Mouse (Mus musculus): ENCODE results near the gene Scrt2.

The Scrt2 gene

DNA sequence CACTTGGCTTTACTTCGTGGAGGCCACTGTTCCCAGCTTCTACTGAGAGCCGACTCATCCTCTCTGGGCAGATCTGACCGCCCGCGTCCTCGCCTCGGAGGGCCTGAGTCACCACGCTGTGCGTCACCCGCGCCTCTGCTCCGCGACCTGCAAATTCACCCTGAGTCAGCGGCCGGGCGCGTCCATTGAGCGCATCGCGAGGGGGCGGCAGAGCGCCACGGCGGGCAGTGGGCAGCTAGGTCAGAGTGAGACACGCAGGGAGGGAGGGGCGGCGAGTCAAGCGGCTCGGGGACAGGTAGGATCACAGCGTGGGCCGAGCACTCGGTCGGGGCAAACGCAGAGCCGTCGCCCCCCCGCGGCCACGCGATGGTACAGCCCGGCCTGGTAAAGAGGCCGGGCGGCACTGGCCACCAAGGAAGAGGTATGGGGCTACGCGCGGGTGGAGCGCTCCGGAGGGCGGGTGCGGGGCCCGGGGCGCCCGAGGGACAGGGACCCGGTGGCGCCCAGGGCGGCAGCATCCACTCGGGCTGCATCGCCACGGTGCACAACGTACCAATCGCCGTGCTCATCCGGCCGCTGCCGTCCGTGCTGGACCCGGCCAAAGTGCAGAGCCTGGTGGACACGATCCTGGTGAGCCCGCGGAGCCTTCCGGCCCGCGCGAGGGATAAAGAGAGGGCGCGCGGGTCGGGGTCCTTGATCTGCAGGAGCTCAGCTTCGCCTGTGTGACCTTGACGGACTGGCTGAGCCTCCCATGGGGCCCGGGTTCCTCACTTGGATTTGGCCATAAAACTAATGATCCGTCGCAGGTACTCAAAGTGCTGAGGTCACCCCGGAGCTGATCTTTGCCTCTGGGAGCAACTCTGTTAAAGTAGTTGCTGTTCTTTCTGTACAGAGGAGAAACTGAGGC, 24.2 kb downstream of the Scrt2 start, which contains the start of gene Srxn1:
TSS of gene Srxn1 (plus strand) at position 199 of the 907 bp plus-strand sequence.
- DNase-seq (ENCODE audit: low read depth, low spot score), result peak; percentile 95

- peak; percentile 52 for DNase-seq (ENCODE audit: low read depth, low spot score)
These were observed 24.9 kb downstream of the Scrt2 start for GRCm38 (mm10) chr2:152106225-152106595.

- DNase-seq (ENCODE audit: low read depth, low spot score), result no peak
These were observed 25.3 kb downstream of the Scrt2 start for GRCm38 (mm10) chr2:152106597-152106996.

GRCm38 (mm10) chr2:152108702-152109101, 27.4 kb downstream of the Scrt2 start:
- no peak for DNase-seq (ENCODE audit: low read depth, low spot score)

GRCm38 (mm10) chr2:152109386-152109785, 28.1 kb downstream of the Scrt2 start:
- DNase-seq (ENCODE audit: low read depth, low spot score), result no peak

DNA sequence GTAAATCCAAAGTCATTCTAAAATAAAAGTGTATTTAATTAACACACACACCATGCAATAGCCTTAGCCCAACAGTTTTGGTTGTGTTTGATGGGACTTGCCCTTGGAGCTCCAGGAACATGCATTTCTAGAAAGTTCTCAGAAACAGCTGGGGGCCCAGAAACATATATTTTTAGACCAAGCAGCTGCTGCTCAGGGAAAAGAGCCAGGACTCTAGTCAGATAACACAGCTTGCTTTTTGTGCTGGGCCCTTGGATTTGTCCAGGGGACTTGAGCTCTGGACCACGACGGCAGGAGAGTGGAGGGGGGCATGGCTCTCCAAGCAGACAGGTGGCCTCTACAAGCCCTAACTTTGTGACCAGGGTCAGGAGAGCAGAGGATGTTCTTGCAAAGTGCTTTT, 30.0 kb downstream of the Scrt2 start:
- no peak for DNase-seq (ENCODE audit: low read depth, low spot score)

- peak; percentile 92 for DNase-seq (ENCODE audit: low read depth, low spot score)
These were observed 30.6 kb downstream of the Scrt2 start for GRCm38 (mm10) chr2:152111920-152112319.

GRCm38 (mm10) chr2:152112490-152112889, 31.2 kb downstream of the Scrt2 start:
- no peak for DNase-seq (ENCODE audit: low read depth, low spot score)

GRCm38 (mm10) chr2:152112970-152113369, 31.6 kb downstream of the Scrt2 start:
- no peak for DNase-seq (ENCODE audit: low read depth, low spot score)

DNA sequence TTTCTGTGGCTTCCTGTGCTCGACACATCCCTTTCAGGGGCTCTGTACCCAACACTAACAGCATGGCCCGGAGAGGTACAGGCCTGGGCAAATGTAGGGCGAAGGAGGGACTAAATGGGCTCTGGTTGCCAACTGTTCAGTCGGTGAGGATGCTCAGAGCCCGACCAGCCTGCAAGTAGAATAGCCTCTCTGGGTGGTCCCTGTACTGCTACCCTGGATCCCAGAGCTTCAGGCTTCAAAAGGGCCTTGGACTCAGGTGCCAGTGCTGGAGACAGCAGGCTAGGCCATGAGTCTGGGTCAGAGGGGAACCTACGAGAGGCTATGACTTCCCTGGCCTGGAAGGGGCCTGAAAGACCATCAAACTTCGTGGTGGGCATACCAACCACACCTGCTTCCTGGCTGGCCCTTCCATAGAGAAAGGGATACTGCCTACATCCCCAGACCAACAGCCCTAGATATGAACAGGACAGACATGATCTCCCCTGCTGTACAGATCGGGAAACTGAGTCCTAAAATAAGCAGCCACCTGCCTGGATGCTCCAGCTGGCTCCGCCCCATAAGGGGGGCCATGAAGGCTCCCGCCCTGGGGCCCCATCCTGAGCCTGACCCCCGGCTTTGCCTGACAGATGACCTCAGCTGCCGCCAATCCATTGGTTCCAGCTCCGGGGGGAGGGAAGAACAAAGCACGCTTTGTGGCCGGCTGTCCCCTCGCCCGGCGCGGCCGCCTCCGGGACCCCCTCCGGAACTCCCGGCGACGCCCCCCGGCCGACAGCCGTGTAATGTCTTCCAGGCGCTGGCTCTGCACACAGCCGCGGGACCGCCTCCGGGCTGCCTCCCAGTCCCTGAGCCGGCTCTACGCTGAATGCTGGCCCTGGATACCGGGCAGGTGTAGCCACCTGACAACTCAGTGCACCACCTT, 33.0 kb downstream of the Scrt2 start:
- DNase-seq (ENCODE audit: low read depth, low spot score), result no peak

DNA sequence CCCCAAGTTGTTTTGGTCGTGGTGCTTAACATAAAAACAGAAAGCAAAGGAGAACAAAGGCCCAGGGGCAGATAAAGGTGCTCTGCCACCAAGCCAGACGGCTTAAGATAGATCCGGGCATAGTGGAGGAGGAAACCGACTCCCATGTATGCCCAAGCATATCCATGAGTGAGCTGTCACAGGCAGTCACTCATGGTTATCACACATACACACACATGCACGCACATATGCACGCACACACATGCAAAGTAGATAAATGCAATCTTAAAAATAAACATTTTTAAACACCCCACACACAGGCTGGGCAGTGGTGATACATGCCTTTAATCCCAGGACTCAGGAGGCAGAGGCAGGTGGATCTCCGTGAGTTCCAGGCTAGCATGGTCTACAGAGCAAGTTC, 36.4 kb downstream of the Scrt2 start:
- DNase-seq (ENCODE audit: low read depth, low spot score), result no peak

DNA sequence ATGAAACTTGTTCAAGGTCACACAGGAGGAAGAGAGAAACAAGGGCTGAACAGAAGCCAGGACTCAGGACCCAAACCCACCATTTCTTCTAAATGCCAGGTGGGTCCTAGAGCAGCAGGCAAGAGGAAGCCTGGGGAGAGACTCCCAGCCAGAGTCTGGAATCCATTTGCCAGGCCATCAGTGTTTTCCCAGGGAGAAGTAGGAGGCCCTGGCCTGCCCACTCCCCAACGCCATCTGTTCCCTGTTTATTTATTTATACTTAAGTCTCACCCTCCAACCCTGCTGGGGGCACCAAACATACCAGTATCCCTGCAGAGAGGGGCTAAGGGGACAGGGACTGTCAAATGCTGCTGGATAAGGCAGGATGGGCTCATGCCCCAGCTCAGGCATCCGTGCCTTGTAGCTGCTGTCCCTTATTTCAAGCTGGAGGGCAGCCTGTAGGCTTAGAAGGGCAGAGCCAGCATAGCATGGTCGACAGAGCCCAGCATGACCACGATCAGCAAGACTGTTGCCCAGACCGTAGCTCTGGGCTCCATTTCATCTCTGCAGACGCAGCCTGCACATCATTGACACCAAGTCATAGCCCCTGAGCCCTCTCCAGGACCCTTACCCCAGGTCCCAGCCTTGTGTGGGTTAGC, 38.0 kb downstream of the Scrt2 start:
- DNase-seq (ENCODE audit: low read depth, low spot score), result no peak

DNA sequence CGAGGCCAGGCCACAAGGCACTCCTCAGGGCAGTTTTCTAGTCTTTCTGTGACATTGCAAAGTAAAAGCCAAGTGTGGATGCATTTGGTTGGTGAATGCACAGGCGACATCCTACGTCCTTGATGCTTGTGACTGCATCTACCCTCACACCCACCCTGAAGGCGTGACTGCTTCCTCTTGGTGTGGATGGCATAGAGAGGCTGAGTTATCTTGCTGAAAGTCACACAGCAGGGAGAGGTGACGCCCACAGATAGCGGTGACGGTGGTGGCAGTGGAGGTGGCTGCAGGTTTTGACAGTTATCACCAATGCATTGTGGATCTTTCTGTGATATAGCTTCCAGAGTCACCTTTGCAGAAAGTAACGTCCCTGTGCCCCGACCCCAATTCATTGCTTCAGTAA, 41.6 kb downstream of the Scrt2 start:
- no peak for DNase-seq (ENCODE audit: low read depth, low spot score)

DNA sequence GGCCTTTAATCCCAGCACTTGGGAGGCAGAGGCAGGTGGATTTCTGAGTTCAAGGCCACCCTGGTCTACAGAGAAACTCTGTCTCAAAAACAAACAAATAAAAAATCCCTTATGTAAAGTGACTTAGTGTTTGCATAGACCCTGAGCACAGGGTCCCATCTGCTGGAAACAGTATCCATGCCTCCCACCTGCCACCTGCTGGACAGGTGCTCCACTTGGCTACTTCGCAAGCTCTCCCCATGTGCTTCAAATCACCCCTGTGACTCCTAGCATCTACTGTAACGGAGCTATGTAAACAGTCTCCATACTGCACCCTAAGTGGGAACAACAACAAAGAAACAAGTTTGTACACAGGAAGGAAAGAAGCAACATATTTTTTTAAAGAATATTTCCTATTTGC, 47.3 kb downstream of the Scrt2 start:
- no peak for DNase-seq (ENCODE audit: low read depth, low spot score)

GRCm38 (mm10) chr2:152129778-152130177, 48.4 kb downstream of the Scrt2 start:
- DNase-seq (ENCODE audit: low read depth, low spot score), result no peak

GRCm38 (mm10) chr2:152132016-152132415, 50.7 kb downstream of the Scrt2 start:
- DNase-seq (ENCODE audit: low read depth, low spot score), result no peak

- no peak for DNase-seq (ENCODE audit: low read depth, low spot score)
These were observed 51.4 kb downstream of the Scrt2 start for GRCm38 (mm10) chr2:152132691-152133090.

DNA sequence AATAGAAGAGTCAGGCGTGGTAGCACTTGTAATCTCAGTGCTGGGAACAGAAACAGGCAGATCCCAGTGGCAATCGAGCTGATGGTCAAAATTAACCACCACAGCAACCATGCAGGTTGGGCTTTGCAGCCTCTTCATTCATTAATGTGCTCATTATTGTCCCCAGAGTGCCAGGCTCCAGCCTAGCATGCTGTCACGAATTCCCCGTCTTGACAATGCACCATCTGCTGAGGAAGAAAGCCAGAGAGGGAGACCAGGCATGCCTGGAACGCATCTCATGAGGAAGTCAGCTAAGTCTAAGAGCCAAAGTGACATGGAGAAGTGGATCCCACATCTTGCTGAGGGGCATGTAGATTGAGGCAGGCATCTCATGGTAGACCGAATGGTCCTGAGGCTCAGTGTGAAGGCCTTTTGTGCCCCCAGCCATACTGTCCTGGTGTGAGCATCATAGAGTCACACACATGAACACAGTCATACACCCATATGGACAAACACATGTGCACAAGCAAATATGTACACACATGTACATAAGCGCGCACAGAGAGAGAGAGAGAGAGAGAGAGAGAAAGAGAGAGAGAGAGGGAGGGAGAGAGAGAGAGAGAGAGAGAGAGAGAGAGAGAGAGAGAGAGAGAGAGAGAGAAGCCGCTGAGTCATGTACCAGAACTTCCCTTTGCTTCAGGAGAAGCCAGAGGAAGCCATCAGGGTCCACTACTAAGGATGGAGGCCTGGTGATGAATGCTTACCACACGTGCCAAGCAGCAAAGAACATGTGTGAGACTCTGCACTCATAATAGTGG, 58.1 kb downstream of the Scrt2 start:
- DNase-seq (ENCODE audit: low read depth, low spot score), result no peak

DNA sequence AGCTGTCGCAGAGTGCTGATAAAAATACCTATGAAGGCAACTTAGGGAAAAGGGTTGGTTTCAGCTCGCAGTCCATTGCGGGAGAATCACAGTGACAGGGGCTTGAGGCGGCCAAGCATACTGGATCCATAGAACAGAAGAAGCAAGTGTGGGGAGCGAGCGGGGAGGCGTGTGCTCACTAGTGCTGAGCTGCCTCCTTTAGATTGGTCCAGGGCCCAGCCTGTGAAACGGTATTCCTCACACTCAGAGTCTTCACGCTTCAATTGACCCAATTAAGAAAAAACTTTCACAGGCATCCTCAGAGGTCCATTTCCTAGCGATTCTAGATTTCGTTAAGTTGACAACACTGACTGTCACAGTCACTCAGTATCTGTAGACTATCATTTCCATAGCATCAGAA, 59.6 kb downstream of the Scrt2 start:
- DNase-seq (ENCODE audit: low read depth, low spot score), result no peak

DNA sequence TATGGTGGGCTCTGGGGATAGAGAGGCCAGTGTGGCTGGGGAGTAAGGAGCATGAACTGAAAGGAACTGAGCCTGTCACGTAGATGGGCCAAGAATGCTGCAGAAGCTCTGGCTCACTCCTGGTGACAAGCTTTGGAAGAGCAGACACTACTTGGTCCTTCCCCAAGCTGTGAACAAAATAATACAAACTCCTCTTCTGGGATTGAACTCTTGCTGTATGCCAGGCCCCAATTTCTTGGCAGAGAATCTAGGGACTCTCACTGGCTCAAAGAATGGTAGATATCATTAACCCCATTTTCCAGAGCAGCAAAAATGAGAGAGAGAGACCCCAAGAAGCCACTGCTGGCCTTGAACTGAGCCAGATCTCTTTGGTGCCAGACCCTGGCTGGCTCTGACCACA, 60.2 kb downstream of the Scrt2 start:
- DNase-seq (ENCODE audit: low read depth, low spot score), result peak; percentile 16

GRCm38 (mm10) chr2:152142046-152142445, 60.7 kb downstream of the Scrt2 start:
- peak; percentile 16 for DNase-seq (ENCODE audit: low read depth, low spot score)
